Mouse (Mus musculus): ENCODE data around the gene Asic5. TPM values are rescaled to one million over a fixed set of nuclear protein-coding genes. Genes with fewer than 3 reads are reported as not detected.

Asic5 gene
- total RNA-seq, 2 experiments from 2014 or later = not detected

DNA sequence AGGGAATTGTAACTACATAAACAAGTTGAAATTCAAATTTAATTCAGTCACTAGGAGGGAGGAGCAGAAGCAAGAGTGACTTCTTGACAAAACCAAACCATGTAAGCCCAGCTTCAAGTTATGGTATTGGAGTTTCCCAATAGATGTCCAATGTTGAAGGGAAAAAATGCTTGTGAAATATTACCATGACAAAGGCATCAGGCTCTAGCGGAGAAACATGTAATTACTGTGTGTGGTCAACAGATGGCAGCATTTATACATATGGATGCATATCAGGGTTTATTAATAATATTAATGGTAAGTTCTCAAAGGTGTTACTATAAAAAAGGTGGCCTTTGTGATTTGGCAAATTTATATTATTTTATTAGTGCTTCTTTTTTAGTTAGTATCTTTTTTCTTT lies 13.9 kb downstream of the Asic5 start:
- intact Hi-C loops (cut with DNase I) = no loop called here
- peak; percentile 14 for DNase-seq

DNA sequence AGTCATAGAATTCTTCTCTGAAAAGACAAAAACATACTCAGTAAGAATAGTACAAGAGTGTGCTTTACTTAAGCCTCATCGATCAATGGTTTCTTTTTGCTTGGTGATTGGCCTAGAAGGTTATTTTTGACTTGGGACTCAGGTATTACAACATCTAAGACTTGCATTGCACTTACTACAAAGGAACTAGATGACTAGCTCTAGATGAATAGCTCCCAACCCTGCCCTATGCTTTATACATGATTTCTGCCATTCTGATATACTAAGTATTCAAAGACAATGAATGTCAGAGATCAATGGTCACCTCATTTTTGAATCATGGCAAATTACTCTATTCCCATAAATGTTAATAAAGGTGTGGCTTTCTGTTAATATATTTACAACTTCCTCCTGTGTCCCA lies 24.9 kb downstream of the Asic5 start:
- no peak for DNase-seq
- intact Hi-C loops (cut with DNase I) = no loop called here

DNA sequence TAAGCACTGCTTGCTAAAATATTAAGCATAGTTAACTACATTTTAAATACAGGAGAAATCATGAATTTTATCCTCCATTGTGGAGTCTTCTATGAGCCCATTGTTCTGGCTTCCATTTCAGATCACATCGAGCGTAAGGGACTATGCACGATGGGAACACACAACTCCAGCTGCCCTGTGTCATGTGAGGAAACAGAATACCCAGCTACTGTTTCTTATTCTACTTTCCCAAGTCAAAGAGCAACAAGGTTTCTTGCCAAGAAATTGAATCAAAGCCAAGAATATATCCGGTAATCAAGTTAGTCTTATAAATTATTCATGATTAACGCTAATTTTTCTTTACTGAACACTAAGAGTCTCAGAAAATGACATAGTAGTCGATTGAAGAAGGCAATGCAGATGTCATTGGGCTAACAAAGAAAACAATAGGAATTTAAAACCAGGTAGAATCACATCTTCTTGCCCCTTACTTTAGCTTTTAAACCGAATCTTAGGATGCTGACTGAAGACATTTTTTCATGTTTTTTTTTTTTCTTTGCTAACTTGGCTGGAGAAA lies 32.1 kb downstream of the Asic5 start:
- no peak for DNase-seq
- intact Hi-C loops (cut with DNase I) = no loop called here

DNA sequence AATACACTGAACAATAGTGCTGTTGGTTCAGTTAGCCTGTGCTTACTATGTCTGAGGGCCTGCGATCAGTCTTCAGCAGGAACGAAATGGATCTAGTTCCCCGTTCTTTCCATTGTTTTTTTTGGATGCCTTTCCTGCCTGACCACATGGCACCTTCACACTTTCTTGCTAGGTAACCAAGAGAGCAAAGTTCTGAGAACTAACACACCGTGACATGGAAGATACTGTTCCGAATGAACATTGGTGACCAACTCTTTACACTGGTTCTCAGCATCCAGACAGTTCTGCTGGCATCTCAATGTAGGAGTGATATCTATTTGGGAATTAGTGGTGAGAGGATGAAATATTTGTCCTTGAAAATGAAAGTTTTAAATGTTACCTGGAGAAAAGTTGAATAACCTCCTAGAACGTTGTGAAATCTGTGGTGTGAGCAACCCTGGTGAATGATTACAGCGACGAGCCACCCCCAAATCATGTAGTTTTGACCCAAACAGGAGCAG lies 40.4 kb downstream of the Asic5 start:
- intact Hi-C loops (cut with DNase I) = no loop called here
- no peak for DNase-seq

DNA sequence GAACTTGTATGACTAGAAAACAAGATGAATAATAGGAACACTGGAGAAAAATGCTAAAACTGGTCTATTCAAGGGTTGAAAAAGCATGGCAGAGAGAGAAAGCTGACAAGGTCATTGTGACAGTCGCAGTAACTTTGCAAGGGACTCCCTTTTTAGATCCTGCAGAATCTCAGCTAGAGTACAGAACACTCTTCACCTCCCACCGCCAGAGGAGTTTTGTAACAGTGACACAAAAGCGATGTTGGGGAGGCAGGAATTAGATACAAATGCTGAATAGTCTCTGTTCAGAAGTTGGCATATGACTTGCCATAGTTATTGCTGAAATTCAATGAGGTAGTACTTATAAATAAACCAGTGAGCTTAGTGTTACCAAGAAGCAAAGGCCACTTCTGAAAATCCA lies 41.0 kb downstream of the Asic5 start:
- DNase-seq = no peak
- intact Hi-C loops (cut with DNase I) = no loop called here

DNA sequence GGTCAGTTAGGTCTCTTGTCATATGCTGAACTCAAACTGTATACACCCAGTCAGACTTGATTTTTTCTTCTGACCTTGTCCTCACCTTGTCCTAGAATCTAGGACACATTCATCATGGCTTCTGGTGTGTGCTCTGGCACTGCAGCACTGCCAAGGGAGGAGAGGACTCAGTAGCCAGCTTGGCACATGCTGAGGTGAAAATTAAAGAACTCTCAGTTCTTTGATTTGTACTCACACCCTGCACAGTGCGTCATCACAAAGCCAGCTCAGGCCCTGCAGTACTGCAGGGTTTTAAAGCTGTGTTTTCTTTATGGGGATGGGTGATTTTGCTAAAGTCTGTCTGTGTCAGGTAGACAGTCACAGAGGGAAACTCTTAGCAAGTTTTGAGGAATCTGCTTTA lies 45.2 kb downstream of the Asic5 start:
- DNase-seq = peak; percentile 16
- intact Hi-C loops (cut with DNase I) = no loop called here

DNA sequence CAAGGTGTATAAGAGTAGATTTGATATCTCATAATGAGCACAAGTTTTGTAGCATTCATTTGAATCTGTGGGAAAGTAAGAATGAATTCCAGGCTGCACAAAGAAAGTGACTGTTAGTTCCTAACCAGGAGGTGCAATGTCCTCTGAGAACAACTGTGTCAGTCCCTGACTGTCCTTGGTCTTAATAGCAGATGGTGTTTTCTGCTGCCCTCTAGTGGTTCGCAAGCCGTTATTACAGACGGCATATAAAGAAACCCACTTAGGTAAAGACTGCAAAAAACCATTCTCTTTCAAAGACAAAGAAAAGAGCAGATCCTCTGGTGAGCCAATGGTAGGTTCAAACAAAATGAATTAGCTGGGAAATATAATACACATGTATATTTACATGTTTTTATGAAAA lies 47.1 kb downstream of the Asic5 start:
- DNase-seq = peak; percentile 19
- intact Hi-C loops (cut with DNase I) = no loop called here

DNA sequence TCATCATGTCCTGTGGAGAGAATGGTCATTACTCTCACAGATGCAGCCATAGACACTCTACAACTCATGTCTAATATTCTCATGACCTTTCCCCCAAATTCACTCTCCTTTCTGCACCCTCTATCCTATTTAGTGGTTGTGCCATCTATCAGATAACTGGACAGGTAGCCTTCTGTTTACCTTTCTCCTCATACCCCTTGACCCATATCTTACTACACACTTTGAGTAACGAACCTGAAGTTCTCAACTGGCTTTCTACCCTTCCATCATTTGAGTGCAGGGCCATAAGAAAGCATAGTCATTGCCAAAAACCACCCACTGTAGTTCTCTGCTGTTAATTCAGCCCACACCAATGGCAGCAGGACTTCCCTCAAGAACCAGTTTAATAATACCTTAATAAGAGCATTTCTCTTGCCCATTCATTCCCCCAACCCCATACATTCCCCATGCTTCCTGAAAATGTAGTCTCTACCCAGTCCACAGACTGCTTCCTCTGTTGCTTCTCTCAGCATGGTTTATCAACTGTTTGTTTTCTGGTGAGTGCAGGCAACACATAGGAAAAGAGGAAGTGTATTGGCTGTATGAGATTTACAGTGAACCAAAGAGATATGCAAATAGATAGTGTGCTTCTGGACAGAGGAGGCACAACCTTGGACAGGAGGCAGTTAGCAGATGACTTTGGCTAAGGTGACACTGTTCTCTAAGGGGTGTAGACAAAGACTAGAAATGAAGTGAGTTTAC lies 48.1 kb downstream of the Asic5 start:
- DNase-seq = no peak
- intact Hi-C loops (cut with DNase I) = loop anchor here (10.0 kb wide), 1 partner anchor 95 kb away; the partner anchor contains the start of gene Ctso

DNA sequence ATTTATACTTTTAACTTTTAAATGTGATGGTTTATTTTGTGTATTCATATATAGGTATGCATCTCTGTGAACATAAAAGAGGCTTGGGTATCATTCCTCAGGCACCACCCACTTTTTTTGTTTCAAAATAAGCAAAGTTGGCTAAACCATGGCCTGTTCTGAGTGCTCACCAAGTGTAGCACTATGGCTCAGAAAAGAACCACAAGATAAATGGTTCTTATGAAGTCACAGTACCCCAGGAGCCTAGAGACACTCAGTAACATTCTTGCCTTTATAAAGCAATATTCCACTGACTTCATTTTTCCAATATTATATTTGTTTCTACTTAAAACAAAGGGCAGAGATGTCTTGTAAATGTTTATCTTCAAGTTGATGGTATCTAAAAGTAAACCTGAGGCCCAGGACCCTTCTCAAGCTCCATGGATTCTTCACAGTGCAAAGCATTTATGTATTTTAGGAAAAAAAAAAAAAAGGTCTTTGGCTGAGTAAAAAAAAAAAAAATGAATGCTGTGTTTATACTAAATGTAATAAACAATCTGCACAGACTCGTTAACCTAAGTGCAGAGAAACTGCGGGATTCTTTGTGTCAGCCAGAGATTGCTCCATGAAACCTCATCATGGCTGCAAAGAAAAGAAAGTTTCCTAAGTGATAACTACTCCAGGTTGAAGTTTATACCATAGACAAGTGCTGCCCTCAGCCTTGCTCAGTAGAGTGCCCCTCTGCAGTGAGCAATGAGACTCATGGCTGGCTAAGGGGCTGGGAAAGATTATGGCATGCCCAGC lies 54.4 kb downstream of the Asic5 start:
- intact Hi-C loops (cut with DNase I) = loop anchor here (10.0 kb wide), 1 partner anchor 102 kb away; the partner anchor contains the start of gene Ctso

DNA sequence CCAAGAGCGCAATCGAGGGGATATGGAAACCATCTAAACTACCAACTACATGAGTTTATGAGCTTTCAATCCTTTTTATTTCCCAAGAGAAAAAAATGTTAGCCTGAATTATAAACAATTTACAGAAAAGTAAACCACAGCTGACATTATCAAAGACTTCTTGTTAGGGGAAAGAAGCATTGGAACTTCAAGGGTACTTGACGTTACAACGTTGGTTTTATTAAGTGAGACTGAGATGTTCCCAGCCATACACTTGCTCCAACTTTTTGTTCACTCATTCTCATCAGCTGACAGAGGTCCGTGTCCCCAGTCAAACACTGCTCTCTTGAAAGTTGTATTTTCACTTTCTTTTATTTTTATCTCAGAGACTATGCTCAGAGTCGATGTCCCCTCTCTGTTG lies 61.6 kb downstream of the Asic5 start:
- intact Hi-C loops (cut with DNase I) = no loop called here
- DNase-seq = no peak

More for the DNA sequence above, 54.4 kb downstream of the Asic5 start:
- DNase-seq = no peak

DNA sequence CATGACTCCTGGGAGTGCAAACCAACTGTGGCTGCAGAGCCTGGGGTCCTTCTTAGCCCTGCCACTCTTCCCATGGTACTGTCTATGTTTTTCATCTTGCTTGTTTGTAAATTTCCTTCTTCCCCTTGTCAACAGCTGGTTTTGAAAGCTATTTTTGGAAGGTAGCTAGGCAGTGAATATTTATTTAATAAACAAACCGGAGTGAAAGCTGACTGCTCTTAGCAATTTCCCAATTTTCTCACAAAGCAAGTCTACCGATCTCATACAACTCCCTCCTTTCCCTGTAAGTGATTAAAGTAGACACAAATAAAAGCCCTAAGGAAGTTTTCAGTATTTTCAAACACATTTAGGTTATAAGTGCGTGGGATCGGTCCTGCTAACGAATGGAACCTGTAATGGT lies 62.8 kb downstream of the Asic5 start:
- intact Hi-C loops (cut with DNase I) = loop anchor here (5.0 kb wide), 1 partner anchor 287 kb away; no protein-coding TSS in a partner anchor
- DNase-seq = no peak

DNA sequence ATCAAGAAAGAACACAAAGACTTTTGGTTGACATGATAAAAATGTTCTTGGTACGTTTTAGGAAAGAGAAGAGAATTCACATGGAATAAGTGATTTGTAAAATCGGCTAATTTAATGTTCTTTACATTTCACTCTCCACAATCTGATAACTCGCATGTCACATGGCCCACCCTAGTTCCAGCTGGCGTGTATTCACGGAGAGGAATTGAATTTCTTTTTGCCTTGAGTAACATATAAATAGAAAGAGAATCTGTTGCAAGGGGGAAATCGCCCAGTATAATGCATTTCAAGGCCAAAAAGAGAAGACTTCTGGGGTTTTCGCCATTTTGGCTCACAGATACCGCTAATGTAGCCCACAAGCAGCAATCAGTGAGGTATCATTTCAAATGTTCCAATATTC lies 64.0 kb downstream of the Asic5 start:
- DNase-seq = no peak
- intact Hi-C loops (cut with DNase I) = loop anchor here (5.0 kb wide), 1 partner anchor 286 kb away; no protein-coding TSS in a partner anchor

DNA sequence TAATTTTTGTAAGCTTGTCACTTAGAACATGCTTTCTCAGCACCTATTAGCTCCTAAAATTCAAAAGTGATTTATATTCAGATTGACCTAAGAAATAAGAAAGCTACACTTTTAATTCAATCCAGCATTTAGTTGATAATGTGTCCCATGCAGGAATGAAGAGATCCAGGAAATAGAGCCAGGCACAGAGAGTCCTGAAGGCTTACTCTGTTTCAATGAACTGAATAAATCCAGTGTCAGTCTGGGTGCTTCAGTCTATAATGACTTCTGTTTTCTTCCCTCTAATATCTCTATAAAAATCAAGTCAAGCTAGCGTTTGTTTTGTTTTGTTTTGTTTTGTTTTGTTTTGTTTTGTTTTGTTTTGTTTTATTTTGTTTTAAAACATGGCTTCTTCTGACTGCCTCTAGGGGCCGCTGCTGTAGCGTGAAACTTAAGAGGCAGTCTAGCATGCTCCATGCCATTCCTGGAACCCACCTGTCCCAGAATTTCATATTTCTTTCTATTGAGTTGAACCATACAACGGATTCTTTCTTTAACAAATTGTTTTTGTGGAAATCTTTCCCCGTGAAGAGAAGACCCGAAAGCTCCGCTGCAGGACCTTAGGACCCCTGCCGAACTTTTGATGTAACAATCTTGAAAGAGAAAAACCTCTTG lies 65.1 kb downstream of the Asic5 start:
- DNase-seq = peak; percentile 69
- intact Hi-C loops (cut with DNase I) = loop anchor here (5.0 kb wide), 1 partner anchor 285 kb away; no protein-coding TSS in a partner anchor

DNA sequence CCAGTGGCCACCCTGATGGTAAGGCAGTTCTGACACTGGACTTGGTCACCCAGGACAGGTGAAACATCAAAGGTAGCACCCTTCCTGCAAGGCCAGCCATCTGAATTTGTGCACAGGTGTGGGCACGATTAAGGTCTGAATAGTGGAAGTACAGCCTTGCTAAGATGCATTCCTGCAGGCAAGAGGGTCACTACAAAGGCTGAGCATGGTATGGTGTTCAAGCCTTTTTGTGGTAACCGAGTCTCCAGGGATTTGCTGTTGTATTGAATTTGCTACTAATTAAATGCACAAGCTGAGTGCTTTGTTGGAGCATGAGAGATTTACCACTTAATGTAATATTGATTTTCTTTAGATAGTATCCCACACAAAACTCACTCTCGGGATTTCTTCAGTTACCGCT lies 66.0 kb downstream of the Asic5 start:
- DNase-seq = no peak
- intact Hi-C loops (cut with DNase I) = loop anchor here (5.0 kb wide), 1 partner anchor 284 kb away; no protein-coding TSS in a partner anchor

DNA sequence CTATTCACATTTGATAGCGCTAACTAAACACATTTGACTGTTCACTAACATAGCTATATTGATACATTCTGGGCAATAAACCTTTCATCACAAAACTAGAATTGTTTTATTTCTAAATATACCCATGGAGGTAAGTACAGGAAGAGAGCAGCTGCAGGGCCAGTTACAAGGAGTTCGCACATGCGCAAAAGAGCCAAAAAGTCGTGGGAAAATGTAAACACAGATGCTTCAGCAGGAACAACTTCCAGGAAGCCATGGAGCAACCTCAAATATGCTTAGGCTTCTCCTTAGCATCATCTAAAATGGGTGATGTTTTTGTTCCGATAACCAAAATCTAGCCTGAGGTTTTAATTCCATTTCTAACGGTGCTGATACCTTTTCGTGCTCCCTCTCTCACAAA lies 66.6 kb downstream of the Asic5 start:
- intact Hi-C loops (cut with DNase I) = loop anchor here (5.0 kb wide), 1 partner anchor 284 kb away; no protein-coding TSS in a partner anchor
- DNase-seq = no peak

DNA sequence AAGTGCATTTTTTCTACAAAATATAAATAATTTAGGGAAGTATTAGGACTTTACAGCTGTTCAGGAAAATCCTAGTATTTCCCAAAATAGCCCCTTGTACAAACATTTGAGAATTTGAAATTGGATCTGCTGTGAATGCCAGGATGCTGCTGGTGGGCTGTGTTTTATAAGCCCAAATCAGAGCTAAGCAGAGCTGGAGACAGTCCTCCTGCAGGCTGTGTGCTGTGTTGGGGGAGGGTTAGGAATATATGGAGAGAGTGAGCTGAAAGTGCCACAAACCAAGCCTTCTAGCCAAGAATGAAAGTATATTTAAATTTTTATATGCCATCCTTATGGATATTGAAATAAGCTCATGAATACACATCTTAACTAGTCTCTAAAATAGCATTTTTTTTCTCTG lies 69.4 kb downstream of the Asic5 start:
- intact Hi-C loops (cut with DNase I) = no loop called here
- no peak for DNase-seq

DNA sequence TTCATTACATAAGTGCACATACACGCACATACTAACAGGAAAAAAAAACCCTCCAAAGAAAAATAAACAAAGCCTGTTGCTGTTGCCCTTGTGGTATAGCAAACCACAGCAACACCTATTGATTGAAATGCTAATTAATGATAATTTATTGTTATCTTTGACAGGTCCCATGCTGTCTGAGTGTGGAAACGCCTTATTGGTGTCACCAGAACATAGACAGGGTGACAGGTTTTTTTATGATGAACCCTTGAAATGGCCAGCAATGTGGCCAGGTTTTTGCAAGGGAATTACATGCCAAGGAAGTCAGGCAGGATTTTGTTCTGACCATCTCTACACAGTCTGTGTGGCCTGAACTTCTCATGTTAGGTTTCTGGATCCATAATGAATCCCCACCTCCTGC lies 69.9 kb downstream of the Asic5 start:
- DNase-seq = no peak
- intact Hi-C loops (cut with DNase I) = no loop called here

DNA sequence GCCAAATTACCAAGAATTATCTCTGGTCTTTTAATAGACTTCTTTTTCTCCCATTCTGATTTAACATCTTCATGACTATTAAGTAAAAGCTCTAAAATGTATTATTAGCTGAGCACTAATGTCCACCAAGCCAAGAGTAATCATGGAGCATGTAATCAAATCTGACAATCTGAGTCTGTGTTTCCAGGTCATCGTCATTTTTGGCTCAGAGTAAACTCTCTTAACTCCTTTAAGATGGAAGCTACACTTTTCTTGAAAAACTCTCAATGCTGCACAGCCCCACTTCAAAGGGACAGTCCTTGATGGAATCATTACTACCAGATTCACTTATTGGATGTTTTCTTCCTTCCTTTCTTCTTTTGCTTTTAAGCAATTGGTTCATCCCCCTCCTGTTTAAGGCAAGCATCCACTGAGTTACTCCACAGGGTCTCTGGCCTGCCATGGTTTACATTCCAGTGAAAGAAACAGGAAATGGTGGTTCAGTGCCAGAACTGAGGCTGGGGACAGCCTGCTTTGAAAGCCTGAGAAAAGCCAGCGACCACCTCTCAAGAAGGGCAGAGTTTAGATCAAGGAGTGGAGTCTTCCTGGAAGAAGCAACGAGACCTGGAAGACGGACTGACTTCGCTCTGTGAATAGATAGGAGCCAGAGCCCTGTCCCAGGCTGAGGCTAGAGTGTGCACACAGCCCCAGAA lies 72.3 kb downstream of the Asic5 start:
- peak; percentile 44 for DNase-seq
- intact Hi-C loops (cut with DNase I) = no loop called here

DNA sequence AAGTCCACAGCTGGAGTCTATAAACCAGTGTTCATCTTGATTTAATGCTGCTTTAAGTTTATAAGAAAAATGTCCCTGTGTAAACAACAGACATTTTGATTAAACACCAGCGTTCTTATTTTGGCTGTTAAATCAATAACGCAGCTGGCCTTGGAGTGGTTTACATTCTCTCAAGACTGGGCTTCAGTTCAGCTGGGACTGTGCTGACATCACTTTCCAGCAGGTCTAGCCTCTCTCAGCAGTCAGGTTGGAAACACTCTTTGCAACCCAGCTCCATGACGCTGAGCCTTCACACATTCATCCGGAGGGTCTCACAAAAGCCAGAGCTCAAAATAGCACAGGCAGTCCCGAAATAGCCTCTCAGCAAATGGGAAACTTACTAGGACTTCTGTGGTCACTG lies 75.1 kb downstream of the Asic5 start:
- intact Hi-C loops (cut with DNase I) = no loop called here
- DNase-seq = no peak

Data from left cerebral cortex, postnatal 4 days (tissue).